Mouse (Mus musculus) retina, postnatal 1 day (tissue): ENCODE data around the gene Olfr275.
"Not testable (repeated sequence)": the region's sequence is repeated elsewhere in the genome, so short reads cannot be mapped to it uniquely, and the experiment has no call there.

Experiments used
- DNase-seq: peaks from one replicate; pipeline ENCODE4 v3.0.0-alpha.2; 2012

Gene Olfr275

GRCm38 (mm10) chr4:52814304-52814703 is at the start of gene Olfr275:
Gene Olfr275, plus strand, starts transcription at chr4:52814604.
- DNase-seq = no peak

GRCm38 (mm10) chr4:52765612-52766011 is 48.8 kb upstream of the Olfr275 start:
- no peak for DNase-seq

- no peak for DNase-seq
Observed at GRCm38 (mm10) chr4:52772186-52772585, 42.2 kb upstream of the Olfr275 start.

- peak; percentile 1 for DNase-seq
Observed at GRCm38 (mm10) chr4:52800013-52800412, 14.4 kb upstream of the Olfr275 start.

- DNase-seq = peak; percentile 16
Observed at GRCm38 (mm10) chr4:52811871-52812270, 2.5 kb upstream of the Olfr275 start.

GRCm38 (mm10) chr4:52821375-52821774 is 7.0 kb downstream of the Olfr275 start:
- DNase-seq = no peak

GRCm38 (mm10) chr4:52845411-52845810 is 31.0 kb downstream of the Olfr275 start:
- DNase-seq = not testable (repeated sequence)

GRCm38 (mm10) chr4:52849039-52849635 is 34.7 kb downstream of the Olfr275 start:
- DNase-seq = no peak

- DNase-seq = no peak
Observed at GRCm38 (mm10) chr4:52849672-52850071, 35.3 kb downstream of the Olfr275 start.

GRCm38 (mm10) chr4:52859136-52859535 is 44.7 kb downstream of the Olfr275 start, which contains the start of gene Olfr273:
Gene Olfr273, minus strand, starts transcription at chr4:52859236.
- no peak for DNase-seq

- no peak for DNase-seq
Observed at GRCm38 (mm10) chr4:52864156-52864555, 49.8 kb downstream of the Olfr275 start.
